Mouse (Mus musculus): ENCODE results near the gene Pdxdc1. TPM values are rescaled to one million over a fixed set of nuclear protein-coding genes. Genes with fewer than 3 reads are reported as not detected.

Pdxdc1 gene
- polyA plus RNA-seq, 1 experiment: 119 TPM

GRCm38 (mm10) chr16:13848310-13848709 lies 54.6 kb downstream of the Pdxdc1 start:
- Histone ChIP-seq H3K4me1 (ENCODE audit: control insufficient read depth, insufficient read depth, insufficient read length, low read length) (no peaks in the 10 kb centered on the region), H3K27ac (replicated peaks; ENCODE audit: low read depth, low read length) (no peak overlapping the region), H3K4me3 (ENCODE audit: insufficient read depth, low read depth, low read length) (no peak overlapping the region)

GRCm38 (mm10) chr16:13846675-13847074 lies 56.3 kb downstream of the Pdxdc1 start:
- Histone ChIP-seq H3K4me1 (ENCODE audit: control insufficient read depth, insufficient read depth, insufficient read length, low read length) (no peaks in the 10 kb centered on the region), H3K4me3 (ENCODE audit: insufficient read depth, low read depth, low read length) (no peak overlapping the region), H3K27ac (replicated peaks; ENCODE audit: low read depth, low read length) (no peak overlapping the region)

GRCm38 (mm10) chr16:13845031-13845430 lies 57.9 kb downstream of the Pdxdc1 start:
- Histone ChIP-seq H3K27ac (replicated peaks; ENCODE audit: low read depth, low read length) (no peak overlapping the region), H3K4me1 (ENCODE audit: control insufficient read depth, insufficient read depth, insufficient read length, low read length) (no peaks in the 10 kb centered on the region), H3K4me3 (ENCODE audit: insufficient read depth, low read depth, low read length) (no peak overlapping the region)

- H3K4me1 ChIP-seq (ENCODE audit: control insufficient read depth, insufficient read depth, insufficient read length, low read length): no peaks in the 10 kb centered on the region
- H3K27ac ChIP-seq (replicated peaks; ENCODE audit: low read depth, low read length): no peak overlapping the region
- H3K4me3 ChIP-seq (ENCODE audit: insufficient read depth, low read depth, low read length): no peak overlapping the region
Measured at GRCm38 (mm10) chr16:13840956-13841355, 62.0 kb downstream of the Pdxdc1 start.

- H3K4me3 ChIP-seq (ENCODE audit: insufficient read depth, low read depth, low read length): no peak overlapping the region
- H3K4me1 ChIP-seq (ENCODE audit: control insufficient read depth, insufficient read depth, insufficient read length, low read length): no peaks in the 10 kb centered on the region
- H3K27ac ChIP-seq (replicated peaks; ENCODE audit: low read depth, low read length): no peak overlapping the region
Measured at GRCm38 (mm10) chr16:13840056-13840455, 62.9 kb downstream of the Pdxdc1 start.

- Histone ChIP-seq H3K27ac (replicated peaks; ENCODE audit: low read depth, low read length) (no peak overlapping the region), H3K4me3 (ENCODE audit: insufficient read depth, low read depth, low read length) (no peak overlapping the region), H3K4me1 (ENCODE audit: control insufficient read depth, insufficient read depth, insufficient read length, low read length) (0 out of 2 replicates have a peak, but pooled peaks cover 3% of the 10 kb centered on the region)
Measured at GRCm38 (mm10) chr16:13834382-13834781, 68.5 kb downstream of the Pdxdc1 start.

- H3K27ac ChIP-seq (replicated peaks; ENCODE audit: low read depth, low read length): no peak overlapping the region
- 0 out of 2 replicates have a peak, but pooled peaks cover 3% of the 10 kb centered on the region for H3K4me1 ChIP-seq (ENCODE audit: control insufficient read depth, insufficient read depth, insufficient read length, low read length)
- H3K4me3 ChIP-seq (ENCODE audit: insufficient read depth, low read depth, low read length): no peak overlapping the region
Measured at GRCm38 (mm10) chr16:13831606-13832005, 71.3 kb downstream of the Pdxdc1 start.

GRCm38 (mm10) chr16:13830444-13830843 lies 72.5 kb downstream of the Pdxdc1 start:
- Histone ChIP-seq H3K4me1 (ENCODE audit: control insufficient read depth, insufficient read depth, insufficient read length, low read length) (0 out of 2 replicates have a peak, but pooled peaks cover 3% of the 10 kb centered on the region), H3K27ac (replicated peaks; ENCODE audit: low read depth, low read length) (no peak overlapping the region), H3K4me3 (ENCODE audit: insufficient read depth, low read depth, low read length) (no peak overlapping the region)

- no peak overlapping the region for H3K4me3 ChIP-seq (ENCODE audit: insufficient read depth, low read depth, low read length)
- H3K4me1 ChIP-seq (ENCODE audit: control insufficient read depth, insufficient read depth, insufficient read length, low read length): peaks cover 6% of the 10 kb centered on the region
- no peak overlapping the region for H3K27ac ChIP-seq (replicated peaks; ENCODE audit: low read depth, low read length)
Measured at GRCm38 (mm10) chr16:13826511-13826910, 76.4 kb downstream of the Pdxdc1 start.

GRCm38 (mm10) chr16:13825781-13826490 lies 77.0 kb downstream of the Pdxdc1 start:
- no peak overlapping the region for H3K27ac ChIP-seq (replicated peaks; ENCODE audit: low read depth, low read length)
- H3K4me1 ChIP-seq (ENCODE audit: control insufficient read depth, insufficient read depth, insufficient read length, low read length): peaks cover 4% of the 10 kb centered on the region
- no peak overlapping the region for H3K4me3 ChIP-seq (ENCODE audit: insufficient read depth, low read depth, low read length)

- H3K4me1 ChIP-seq (ENCODE audit: control insufficient read depth, insufficient read depth, insufficient read length, low read length): peaks cover 14% of the 10 kb centered on the region
- H3K4me3 ChIP-seq (ENCODE audit: insufficient read depth, low read depth, low read length): no peak overlapping the region
Measured at GRCm38 (mm10) chr16:13820771-13821170, 82.2 kb downstream of the Pdxdc1 start.

GRCm38 (mm10) chr16:13819806-13820500 lies 83.0 kb downstream of the Pdxdc1 start:
- Histone ChIP-seq H3K4me1 (ENCODE audit: control insufficient read depth, insufficient read depth, insufficient read length, low read length) (peaks cover 14% of the 10 kb centered on the region), H3K4me3 (ENCODE audit: insufficient read depth, low read depth, low read length) (peak overlapping the region; percentile 93), H3K27ac (replicated peaks; ENCODE audit: low read depth, low read length) (peak overlapping the region; percentile 67; the same call in 1 of the 2 replicates)

More at GRCm38 (mm10) chr16:13820771-13821170, 82.2 kb downstream of the Pdxdc1 start:
- no peak overlapping the region for H3K27ac ChIP-seq (replicated peaks; ENCODE audit: low read depth, low read length)

GRCm38 (mm10) chr16:13819394-13819743 lies 83.6 kb downstream of the Pdxdc1 start:
- Histone ChIP-seq H3K4me1 (ENCODE audit: control insufficient read depth, insufficient read depth, insufficient read length, low read length) (peaks cover 12% of the 10 kb centered on the region), H3K4me3 (ENCODE audit: insufficient read depth, low read depth, low read length) (peak overlapping the region; percentile 93), H3K27ac (replicated peaks; ENCODE audit: low read depth, low read length) (peak overlapping the region; percentile 67)

GRCm38 (mm10) chr16:13818560-13819393 lies 84.2 kb downstream of the Pdxdc1 start, which contains the start of gene Ntan1:
TSS of gene Ntan1 (plus strand) at chr16:13818845.
- Histone ChIP-seq H3K4me1 (ENCODE audit: control insufficient read depth, insufficient read depth, insufficient read length, low read length) (peaks cover 12% of the 10 kb centered on the region; the same call in 1 of the 2 replicates), H3K27ac (replicated peaks; ENCODE audit: low read depth, low read length) (peak within 1 kb of the TSS; percentile 80), H3K4me3 (ENCODE audit: insufficient read depth, low read depth, low read length) (peak within 1 kb of the TSS; percentile 93)

GRCm38 (mm10) chr16:13813200-13813599 lies 89.7 kb downstream of the Pdxdc1 start:
- Histone ChIP-seq H3K4me1 (ENCODE audit: control insufficient read depth, insufficient read depth, insufficient read length, low read length) (no peaks in the 10 kb centered on the region; the same call in 1 of the 2 replicates), H3K27ac (replicated peaks; ENCODE audit: low read depth, low read length) (no peak overlapping the region), H3K4me3 (ENCODE audit: insufficient read depth, low read depth, low read length) (no peak overlapping the region)

Measured in brown adipose tissue, adult 24 weeks (tissue).